Mouse (Mus musculus) small intestine, adult 2 months (tissue): ENCODE data around the gene Nek2. TPM values are rescaled to one million over a fixed set of nuclear protein-coding genes. Genes with fewer than 3 reads are reported as not detected.

Source experiments
- H3K27ac ChIP-seq: fragments of 200-500 bp; 2 replicates; pipeline ENCODE4 v1.5.1; 2012; ENCODE audit warnings: low read depth, low read length, control low read depth, inconsistent platforms; ENCODE audit not compliant: insufficient read depth
- H3K27me3 ChIP-seq: fragments of 200-500 bp; 2 replicates; pipeline ENCODE4 v1.6.1; 2012; ENCODE audit warnings: mild to moderate bottlenecking, moderate library complexity, low read length, inconsistent platforms; ENCODE audit not compliant: control insufficient read depth, insufficient read depth
- H3K36me3 ChIP-seq: fragments of 200-500 bp; 2 replicates; pipeline ENCODE4 v1.6.1; 2012; ENCODE audit warnings: mild to moderate bottlenecking, low read length, control low read depth, inconsistent platforms; ENCODE audit not compliant: control insufficient read depth, insufficient read depth
- H3K4me1 ChIP-seq: fragments of 200-500 bp; 2 replicates; pipeline ENCODE4 v1.6.1; 2012; ENCODE audit warnings: low read length, inconsistent platforms, mixed read lengths; ENCODE audit not compliant: control insufficient read depth, insufficient read depth, insufficient read length
- H3K4me3 ChIP-seq: fragments of 200-500 bp; 2 replicates; pipeline ENCODE4 v1.5.1; 2012; ENCODE audit warnings: low read depth, mild to moderate bottlenecking, control low read depth, inconsistent platforms, low read length, moderate library complexity
- CTCF ChIP-seq: fragments of 200-500 bp; IDR thresholded peaks from 2 replicates; pipeline ENCODE4 v1.5.1; 2012; ENCODE audit warnings: low read depth, mild to moderate bottlenecking, control low read depth, inconsistent platforms, low read length, moderate library complexity, mixed read lengths; ENCODE audit not compliant: insufficient replicate concordance, insufficient read length; ENCODE audit errors: extremely low read depth
- POLR2A ChIP-seq: fragments of 200-500 bp; IDR thresholded peaks from 2 replicates; pipeline ENCODE4 v1.6.1; 2012; ENCODE audit warnings: low read depth, mild to moderate bottlenecking, control low read depth, inconsistent platforms, low read length, moderate library complexity
- WGBS: fragments of 180-500 bp; shearing (Covaris S2); methylation state at CpG from one replicate; pipeline ENCODE4 v1.1.7; 2018; 5-methylcytosine and 5-hydroxymethylcytosine counted together
- polyA plus RNA-seq: library from polyadenylated mRNA; depleted of rRNA; stranded (reverse); fragments of >200 nt; gene quantifications from 2 replicates; pipeline ENCODE4 v1.2.3, GENCODE M21; 2012; rRNA removed

Nek2 gene
- polyA plus RNA-seq, 1 experiment, result 5.5 TPM

DNA sequence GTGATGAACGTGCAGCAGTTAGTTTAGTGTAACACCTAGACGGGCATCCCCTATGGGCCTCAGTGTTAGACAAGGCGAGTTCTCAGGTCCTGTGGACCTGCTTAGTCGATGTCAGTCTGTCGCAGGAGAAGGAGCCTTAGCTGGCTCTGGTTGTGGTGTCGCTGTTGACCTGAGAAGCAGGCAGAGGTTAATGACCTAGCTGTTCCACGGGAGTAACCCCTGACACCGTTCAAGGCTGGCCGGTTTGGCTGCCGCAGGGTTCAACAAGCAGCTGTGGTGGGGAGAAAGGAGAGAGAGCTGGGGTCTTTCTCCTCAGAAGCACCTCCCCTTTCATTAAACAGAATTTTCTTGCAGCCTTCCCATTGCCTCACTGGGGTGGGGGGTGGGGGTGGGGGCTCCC is 56.4 kb downstream of the Nek2 start:
- TF ChIP-seq CTCF, result no peak
- TF ChIP-seq POLR2A, result no peak
- Histone ChIP-seq H3K27ac (no peak overlapping the region), H3K4me3 (no peak overlapping the region), H3K27me3 (no peaks in the 10 kb centered on the region), H3K4me1 (peaks cover 46% of the 10 kb centered on the region), H3K36me3 (no peaks in the 10 kb centered on the region)
- WGBS, result 88% methylated on average over 10 of the region's 10 CpGs

DNA sequence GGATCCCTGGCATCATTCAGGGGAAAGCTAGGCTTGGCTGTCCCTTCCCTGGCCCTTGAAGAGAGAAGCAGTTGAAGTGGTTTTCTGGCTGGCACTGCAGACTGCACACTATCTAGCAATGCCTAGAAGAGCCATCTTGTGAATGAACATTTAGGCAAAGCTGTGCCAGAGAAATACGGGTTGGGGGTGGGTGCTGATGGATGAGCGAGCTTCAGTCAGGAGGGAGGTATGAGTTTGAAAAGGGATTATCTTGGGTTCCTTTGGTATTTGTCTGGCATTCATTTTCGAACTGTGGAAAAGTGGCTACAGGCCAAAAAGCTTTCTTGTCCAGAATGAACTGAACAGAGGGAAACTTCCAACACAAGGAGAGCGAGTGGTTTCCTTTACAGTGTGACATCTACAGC is 57.3 kb downstream of the Nek2 start:
- 84% methylated on average over 4 of the region's 4 CpGs for WGBS
- H3K27ac ChIP-seq, result no peak overlapping the region
- peaks cover 44% of the 10 kb centered on the region for H3K4me1 ChIP-seq
- H3K36me3 ChIP-seq, result no peaks in the 10 kb centered on the region
- H3K4me3 ChIP-seq, result no peak overlapping the region
- no peak for TF ChIP-seq POLR2A
- TF ChIP-seq CTCF, result no peak
- no peaks in the 10 kb centered on the region for H3K27me3 ChIP-seq

DNA sequence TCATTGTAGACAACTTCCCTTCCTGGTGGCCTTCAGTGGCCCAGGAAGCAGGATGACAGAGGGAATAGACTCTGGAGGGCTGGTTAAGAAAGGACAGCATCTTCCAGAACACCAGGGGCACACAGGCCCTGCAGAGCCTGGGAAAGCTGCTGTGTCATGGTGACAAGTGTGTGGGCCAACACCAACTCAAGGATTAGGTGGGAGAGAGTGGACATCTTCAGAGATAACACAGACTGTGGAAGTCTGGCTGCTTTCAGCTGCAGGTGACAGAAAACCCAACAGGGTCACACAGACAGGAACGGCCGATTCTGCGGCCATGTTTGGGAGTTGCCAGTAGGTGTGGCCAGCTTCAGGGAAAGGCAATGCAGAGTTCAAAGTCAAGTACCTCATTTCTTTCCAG is 59.0 kb downstream of the Nek2 start:
- no peak for TF ChIP-seq CTCF
- TF ChIP-seq POLR2A, result no peak
- Histone ChIP-seq H3K36me3 (no peaks in the 10 kb centered on the region), H3K4me1 (peaks cover 35% of the 10 kb centered on the region), H3K27ac (peak overlapping the region; percentile 88), H3K27me3 (no peaks in the 10 kb centered on the region), H3K4me3 (no peak overlapping the region)
- 33% methylated on average over 3 of the region's 3 CpGs for WGBS

DNA sequence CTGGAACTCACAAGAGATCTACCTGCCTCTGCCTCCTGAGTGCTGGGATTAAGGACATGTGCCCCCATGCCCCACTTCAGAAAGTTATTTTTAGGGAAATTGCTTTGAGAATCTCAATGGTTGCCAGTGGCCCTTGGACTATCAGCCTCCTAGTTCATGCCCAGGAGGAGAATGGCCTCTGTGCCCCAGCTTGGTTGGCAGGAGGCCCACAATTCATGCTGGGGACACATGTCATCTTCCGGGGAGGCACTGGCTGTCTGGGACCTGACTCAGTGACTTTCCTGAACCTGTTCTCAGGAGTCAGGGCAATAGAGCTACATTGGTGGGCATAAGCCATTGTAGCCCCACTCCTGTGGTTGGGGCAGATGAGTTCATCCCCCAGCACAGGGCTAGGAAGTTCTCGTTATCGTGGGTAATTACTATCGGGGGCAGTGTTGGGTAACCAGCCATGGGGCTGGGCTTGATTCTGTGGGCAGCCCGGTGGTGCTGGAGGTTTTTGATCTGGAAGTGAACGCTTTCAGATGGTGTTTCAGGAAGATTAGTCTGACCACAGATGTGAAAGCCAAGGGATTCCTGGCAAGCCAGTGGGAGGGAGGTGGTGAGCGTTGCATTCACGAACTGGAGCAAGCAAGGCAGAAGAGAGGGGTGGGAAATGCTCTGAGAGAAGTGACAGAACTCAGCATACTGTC is 59.8 kb downstream of the Nek2 start:
- 24% methylated on average over 8 of the region's 8 CpGs for WGBS
- no peak overlapping the region for H3K4me3 ChIP-seq
- peak overlapping the region; percentile 88 for H3K27ac ChIP-seq
- peaks cover 27% of the 10 kb centered on the region for H3K4me1 ChIP-seq
- TF ChIP-seq POLR2A (no peak), CTCF (no peak)
- H3K36me3 ChIP-seq, result no peaks in the 10 kb centered on the region
- no peaks in the 10 kb centered on the region for H3K27me3 ChIP-seq

DNA sequence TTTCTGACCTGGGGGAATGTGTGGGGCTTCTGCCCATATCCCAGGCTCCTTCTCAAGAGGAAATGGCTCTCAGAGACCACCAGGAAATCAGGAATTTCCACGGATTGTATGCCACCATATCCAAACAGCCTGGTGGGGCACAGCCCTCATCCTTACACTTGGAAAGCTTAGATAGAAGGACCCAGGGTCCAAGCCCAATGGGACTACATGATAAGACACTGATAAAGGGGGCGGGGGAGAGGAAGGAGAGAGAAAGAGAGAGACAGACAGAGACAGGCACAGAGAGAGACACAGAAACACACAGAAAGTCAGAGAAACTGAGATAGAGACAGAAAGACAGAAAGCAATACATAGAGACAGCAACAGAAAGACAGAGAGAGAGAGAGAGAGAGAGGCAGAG is 60.4 kb downstream of the Nek2 start:
- Histone ChIP-seq H3K4me3 (no peak overlapping the region), H3K27ac (no peak overlapping the region), H3K36me3 (no peaks in the 10 kb centered on the region), H3K4me1 (peaks cover 27% of the 10 kb centered on the region), H3K27me3 (no peaks in the 10 kb centered on the region)
- no peak for TF ChIP-seq CTCF
- no peak for TF ChIP-seq POLR2A
- WGBS, result 38% methylated on average over 2 of the region's 2 CpGs

Other genes starting within 250 kb of the Nek2 start
- 0.51 and 0.80 TPM in 2 replicates for gene Dtl, start 245.9 kb upstream of the Nek2 start, polyA plus RNA-seq
- gene Ints7, start 245.8 kb upstream of the Nek2 start, polyA plus RNA-seq, result 4.6 and 9.8 TPM in 2 replicates
- gene Lpgat1, start 103.6 kb upstream of the Nek2 start, polyA plus RNA-seq, result 17.5 and 20.1 TPM in 2 replicates
- gene Slc30a1, start 85.3 kb downstream of the Nek2 start, polyA plus RNA-seq, result 15.3 and 16.5 TPM in 2 replicates
- gene Rd3, start 155.9 kb downstream of the Nek2 start, polyA plus RNA-seq, result 0.10 TPM in 1 of 2 replicates, not detected in the other